8 mouse cellular contexts compared by ENCODE assay signal in genomic region chr11:12810949-12811881, GRCm38 (mm10).
A peak's percentile ranks its signal among the peaks of the same experiment; 100 is the strongest.
DNase-seq lines count a peak whose midpoint lies in the region; TF ChIP-seq lines count a peak whose summit lies in the region.

No protein-coding gene starts in this region.

- no peak for TF ChIP-seq POLR2A in embryonic fibroblast, embryonic 13.5 days (IDR thresholded peaks at IDR 0.05; ENCODE audit: low read depth, low read length)

- intact Hi-C loops in heart, postnatal 14 days (cut with DNase I) = no loop called here

- DNase-seq in A20 (ENCODE audit: low read depth, low spot score) = peak; percentile 36
- peak; percentile 15 for DNase-seq in adrenal gland, adult 8-10 months
- peak; percentile 26 to 57 for DNase-seq in heart, postnatal 14 days
- DNase-seq in large intestine, adult 2 months (ENCODE audit: low read depth, low spot score) = peak; percentile 35
- DNase-seq in lung, adult 18-20 months = peak; percentile 3 to 4
- DNase-seq in ovary, postnatal 36 days (ENCODE audit: low spot score) = peak; percentile 70
- no peak for DNase-seq in thymus, postnatal 10 days (ENCODE audit: low spot score in 2 of 2)

- no peak overlapping the region for H3K4me3 ChIP-seq in embryonic fibroblast, embryonic 13.5 days (ENCODE audit: insufficient read depth, low read length)

- WGBS in large intestine, adult 2 months = 34% methylated on average over 11 of the region's 11 CpGs

- peak; percentile 55; the same call in 1 of the 2 replicates for TF ChIP-seq CTCF in embryonic fibroblast, embryonic 13.5 days (IDR thresholded peaks at IDR 0.05; ENCODE audit: borderline replicate concordance, insufficient read depth, low read length)

- no peaks in the 10 kb centered on the region for H3K4me1 ChIP-seq in embryonic fibroblast, embryonic 13.5 days (ENCODE audit: control insufficient read depth, insufficient read depth, low read length)

- H3K27ac ChIP-seq in embryonic fibroblast, embryonic 13.5 days (ENCODE audit: insufficient read depth, low read length) = peak overlapping the region; percentile 66

Comparison
In these comparisons a context has a peak if more than half of its experiments do, and no peak if none do; other contexts are left out.
1. DNase-seq: peak in A20 (single experiment), adrenal gland, adult 8-10 months (single experiment), heart, postnatal 14 days (2 of 2), large intestine, adult 2 months (single experiment), lung, adult 18-20 months (2 of 2) and ovary, postnatal 36 days (single experiment); none in thymus, postnatal 10 days (0 of 2).